Mouse (Mus musculus) heart, adult 9 months (tissue): ENCODE results near the gene Crip1.

Experiments used
- DNase-seq, 2 experiments: peaks; one replicate each; pipeline ENCODE4 v3.0.0; 2022; ENCODE audit warnings: low spot score in 2 of 2

The Crip1 gene

DNA sequence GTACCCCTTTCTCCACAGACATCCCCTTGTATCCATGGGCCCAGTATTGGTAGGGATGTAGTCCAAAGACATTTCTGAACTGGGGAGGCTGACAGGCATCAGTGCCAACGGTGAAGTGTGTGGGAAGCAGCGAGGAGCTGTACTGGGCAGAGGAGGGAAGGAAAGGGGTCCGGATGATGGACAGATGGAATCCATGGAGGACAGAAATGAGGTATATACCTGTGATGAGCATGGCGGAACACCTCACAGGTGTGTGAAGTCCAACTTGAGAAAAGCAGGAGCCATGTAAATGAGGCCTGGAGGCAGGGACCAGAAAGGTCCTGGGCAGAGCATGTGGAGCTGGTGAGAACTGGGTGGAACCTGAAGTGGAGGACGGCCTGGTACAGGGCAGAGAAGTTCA is 525 bp upstream of the Crip1 start:
- DNase-seq: no peak

- DNase-seq: peak; percentile 49 to 50
Measured at GRCm38 (mm10) chr12:113147481-113147880, 1.4 kb downstream of the Crip1 start.

DNA sequence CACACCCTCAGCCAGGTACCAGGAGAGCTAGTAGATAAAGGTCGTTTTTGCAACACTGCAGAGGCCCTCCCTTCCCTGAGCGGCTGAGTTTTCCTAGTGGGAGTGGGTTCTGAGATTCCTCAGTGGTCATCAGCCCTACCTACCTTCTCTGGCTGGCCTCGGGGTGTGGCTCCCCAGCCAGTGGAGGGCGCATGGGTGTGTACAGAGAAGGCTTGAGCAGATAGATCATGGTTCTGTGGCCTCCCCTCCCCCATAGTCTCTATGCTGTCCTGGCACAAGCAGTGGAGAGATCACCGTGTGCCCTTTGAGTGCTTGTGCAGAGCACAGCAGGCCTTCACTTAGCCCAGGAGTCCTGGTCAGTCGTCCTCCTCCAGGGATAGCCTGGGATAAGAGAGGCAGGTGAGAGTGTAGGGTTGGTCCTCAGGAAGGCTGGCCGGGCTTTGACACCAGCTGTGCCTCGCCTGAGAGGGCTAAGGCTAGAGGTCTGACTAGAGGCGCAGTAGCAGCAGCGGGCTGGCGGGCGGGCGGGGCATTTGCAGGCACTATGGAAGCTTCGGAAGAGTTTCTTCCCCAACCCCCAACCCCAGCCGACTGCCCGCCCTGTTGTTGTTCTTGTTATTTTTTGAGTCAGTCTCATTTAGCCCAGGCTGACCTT is 2.4 kb downstream of the Crip1 start:
- peak; percentile 68 to 75 for DNase-seq

DNA sequence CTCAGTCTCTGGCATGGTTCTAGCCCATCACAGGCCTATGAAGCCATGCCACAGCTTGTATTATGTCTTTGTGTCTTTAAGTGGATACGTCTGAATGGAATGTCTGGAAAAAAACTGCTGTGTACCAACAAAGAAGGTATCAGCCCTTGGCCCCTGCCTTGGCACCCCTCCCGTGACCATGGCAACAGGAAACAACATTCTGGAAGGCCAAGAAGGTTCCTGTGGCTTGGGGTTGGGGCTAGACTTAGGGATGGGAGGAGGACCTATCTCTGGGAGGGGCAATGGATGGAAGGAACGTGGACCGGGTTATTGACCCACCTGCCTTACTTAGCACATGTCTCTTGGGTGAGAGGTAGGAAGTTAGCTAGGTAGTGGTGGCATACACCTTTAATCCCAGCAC is 3.2 kb downstream of the Crip1 start:
- DNase-seq: peak; percentile 32 to 44

DNA sequence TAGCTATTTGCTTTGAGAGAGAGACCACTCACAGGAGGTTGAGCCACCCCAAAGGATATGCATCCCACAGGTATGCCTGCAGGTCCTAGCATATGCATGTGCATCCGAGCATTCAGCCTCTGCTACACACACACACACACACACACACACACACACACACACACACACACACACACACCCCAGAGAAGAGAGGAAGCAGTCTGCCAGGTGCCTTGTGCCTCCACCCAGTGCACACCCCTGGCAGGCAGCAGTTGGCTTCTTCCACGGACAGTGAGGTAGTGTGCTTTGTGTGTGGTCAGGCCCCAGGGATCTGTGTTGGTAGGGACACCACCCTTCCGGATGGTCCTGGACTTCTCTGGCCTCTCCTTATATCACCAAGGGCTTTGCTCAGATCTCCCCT is 3.8 kb downstream of the Crip1 start:
- DNase-seq: no peak

DNA sequence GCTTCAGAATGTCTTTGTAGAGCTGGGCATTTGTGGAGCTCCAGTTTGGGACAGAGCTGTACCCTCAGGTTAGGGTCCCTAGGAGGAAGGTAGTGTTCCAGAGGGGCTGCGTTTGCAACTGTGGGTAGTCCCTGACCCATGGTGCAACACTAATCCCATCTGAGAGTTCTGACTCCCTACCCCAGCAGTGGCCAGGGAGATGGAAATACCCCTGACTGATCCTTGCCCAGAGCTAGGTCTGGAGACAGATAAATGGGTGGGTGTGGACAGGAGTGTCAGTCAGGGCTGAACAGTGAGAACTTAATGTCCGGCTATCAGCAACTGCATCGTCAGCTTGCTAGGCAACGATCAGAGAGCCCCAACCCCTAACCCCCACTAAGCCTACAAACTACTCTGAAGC is 4.5 kb downstream of the Crip1 start:
- DNase-seq: no peak

DNA sequence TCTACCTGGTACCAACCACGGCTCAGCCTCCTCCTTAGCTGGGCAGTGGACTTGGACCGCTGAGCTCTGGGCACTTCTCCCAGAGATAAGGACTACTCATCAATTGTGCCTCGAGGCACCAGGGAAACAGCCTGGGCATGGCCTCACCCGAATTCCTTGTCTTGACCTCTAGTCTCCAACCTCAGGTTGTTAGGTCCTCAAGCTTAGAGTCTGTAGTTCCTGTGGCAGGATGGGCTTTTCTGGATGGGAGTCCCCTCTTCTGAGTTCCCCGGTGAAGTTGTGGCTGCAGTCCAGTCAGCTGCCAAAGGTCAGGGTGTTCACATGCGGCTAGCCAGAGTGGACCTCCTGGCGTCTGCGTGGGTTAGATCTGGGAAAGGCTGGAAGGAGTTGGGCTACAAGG is 4.9 kb downstream of the Crip1 start:
- DNase-seq: peak; percentile 41 to 46

DNA sequence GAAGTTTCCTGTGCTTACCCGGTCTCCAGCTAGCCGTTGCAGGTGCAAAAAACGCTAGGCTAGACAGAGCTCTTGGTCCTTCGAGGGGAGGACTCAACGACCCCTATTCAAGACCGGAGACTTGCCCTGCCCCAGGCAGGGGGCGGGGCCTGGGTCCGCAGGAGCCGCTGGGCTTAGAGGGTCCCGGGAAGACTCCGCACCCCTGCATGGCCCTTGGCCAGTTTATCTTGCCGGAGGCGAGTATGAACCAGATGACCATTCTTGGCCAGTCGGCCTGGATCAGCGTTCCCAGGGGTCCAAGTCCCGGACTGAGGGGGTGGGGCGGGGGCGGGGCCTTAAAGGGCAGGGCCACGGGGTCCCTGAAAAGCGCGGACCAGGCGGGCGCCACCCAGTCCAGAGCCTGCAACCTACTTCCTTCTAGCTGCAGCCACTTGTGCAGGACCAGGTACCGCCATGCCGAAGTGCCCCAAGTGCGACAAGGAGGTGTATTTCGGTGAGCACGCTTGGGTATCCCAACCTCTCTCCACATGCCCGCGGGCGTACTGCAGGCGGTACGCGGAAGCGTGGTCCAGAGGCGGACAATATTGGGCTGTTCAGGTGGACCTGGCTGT is 5.7 kb downstream of the Crip1 start:
- DNase-seq: peak; percentile 75 to 82

- peak; percentile 58 to 63 for DNase-seq
Measured at GRCm38 (mm10) chr12:113152272-113152661, 6.2 kb downstream of the Crip1 start.

- no peak for DNase-seq
Measured at GRCm38 (mm10) chr12:113152991-113153525, 6.9 kb downstream of the Crip1 start.

GRCm38 (mm10) chr12:113153971-113154370 is 7.9 kb downstream of the Crip1 start:
- peak; percentile 39 to 55 for DNase-seq

DNA sequence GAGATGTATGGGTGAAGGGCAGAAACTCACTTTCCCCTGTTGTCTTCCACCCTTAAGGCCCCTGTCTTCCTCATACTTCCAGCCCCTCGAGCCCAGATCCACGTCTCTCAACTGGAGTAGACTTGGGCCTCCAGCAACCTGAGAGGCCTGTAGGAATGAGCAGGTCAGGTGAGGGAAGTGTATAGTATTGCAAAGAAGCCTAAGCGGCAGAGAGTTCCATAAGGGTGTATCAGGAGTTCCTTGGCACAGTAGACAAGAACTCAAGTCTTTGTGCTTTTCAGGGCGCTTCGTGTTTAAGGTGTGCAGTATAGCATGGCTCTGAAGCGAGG is 8.6 kb downstream of the Crip1 start:
- DNase-seq: no peak

- DNase-seq: peak; percentile 64 to 70
Measured at GRCm38 (mm10) chr12:113155076-113155771, 9.1 kb downstream of the Crip1 start.

DNA sequence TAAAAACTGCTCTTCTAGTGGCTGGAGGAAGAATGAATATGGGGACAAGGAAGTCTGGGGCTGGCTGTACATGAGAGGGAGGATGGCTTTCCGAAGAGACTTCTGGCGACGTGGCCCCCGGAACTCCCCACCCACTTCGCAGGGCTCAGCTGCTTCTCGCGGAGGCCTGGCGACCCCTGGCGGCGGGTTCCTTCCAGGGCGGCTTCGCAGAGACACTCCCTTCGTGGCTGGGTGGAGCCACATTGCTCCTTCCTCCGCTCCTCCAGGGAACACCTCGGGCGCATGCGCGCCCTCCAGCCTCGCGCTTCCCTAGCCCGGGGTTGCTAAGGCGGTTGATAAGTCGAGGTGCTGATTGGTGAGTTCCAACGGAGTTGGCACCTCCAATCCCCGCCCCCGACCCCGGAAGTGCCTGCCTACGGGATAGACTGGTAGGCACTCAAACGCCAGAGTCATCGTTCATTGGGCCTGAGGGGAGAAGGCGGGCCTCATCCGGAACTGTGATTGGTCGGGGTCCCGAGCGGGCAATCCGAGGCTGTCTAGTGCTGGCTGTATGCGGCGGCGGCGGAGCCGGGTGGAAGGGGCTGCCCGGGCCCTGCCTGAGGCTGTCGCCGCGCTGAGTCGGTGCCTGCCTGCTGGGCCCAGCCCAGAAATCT is 9.9 kb downstream of the Crip1 start, which contains the start of gene Tedc1:
Tedc1 (plus strand) TSS at position 535 of the 653 bp plus-strand sequence.
- peak; percentile 99 for DNase-seq

DNA sequence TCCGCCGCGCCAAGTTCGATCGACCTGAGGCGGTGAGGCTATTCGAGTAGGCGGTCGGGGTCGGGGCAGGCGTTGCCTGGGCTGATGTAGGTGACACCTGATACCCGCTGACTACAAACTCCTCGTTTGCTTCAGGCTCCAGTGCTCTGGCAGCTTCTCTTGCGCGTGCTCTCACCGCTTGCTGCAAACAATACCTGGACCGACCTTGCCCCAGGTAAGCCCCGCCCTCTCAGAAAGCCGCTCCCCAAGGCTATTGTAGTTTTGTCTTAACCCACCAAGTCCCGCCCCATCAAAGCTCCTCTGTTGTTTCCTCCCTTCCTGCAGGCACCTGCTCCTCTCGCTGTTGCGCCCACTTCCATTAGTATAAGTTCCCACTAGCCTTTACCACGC is 10.4 kb downstream of the Crip1 start:
- DNase-seq: no peak

GRCm38 (mm10) chr12:113157002-113157401 is 10.9 kb downstream of the Crip1 start:
- no peak for DNase-seq

- DNase-seq: no peak
Measured at GRCm38 (mm10) chr12:113157521-113157920, 11.4 kb downstream of the Crip1 start.

- no peak for DNase-seq
Measured at GRCm38 (mm10) chr12:113157971-113158370, 11.9 kb downstream of the Crip1 start.

GRCm38 (mm10) chr12:113163561-113164006 is 17.5 kb downstream of the Crip1 start:
- no peak for DNase-seq

GRCm38 (mm10) chr12:113168031-113168536 is 22.0 kb downstream of the Crip1 start:
- DNase-seq: peak in 1 of 2 experiments; percentile 33

DNA sequence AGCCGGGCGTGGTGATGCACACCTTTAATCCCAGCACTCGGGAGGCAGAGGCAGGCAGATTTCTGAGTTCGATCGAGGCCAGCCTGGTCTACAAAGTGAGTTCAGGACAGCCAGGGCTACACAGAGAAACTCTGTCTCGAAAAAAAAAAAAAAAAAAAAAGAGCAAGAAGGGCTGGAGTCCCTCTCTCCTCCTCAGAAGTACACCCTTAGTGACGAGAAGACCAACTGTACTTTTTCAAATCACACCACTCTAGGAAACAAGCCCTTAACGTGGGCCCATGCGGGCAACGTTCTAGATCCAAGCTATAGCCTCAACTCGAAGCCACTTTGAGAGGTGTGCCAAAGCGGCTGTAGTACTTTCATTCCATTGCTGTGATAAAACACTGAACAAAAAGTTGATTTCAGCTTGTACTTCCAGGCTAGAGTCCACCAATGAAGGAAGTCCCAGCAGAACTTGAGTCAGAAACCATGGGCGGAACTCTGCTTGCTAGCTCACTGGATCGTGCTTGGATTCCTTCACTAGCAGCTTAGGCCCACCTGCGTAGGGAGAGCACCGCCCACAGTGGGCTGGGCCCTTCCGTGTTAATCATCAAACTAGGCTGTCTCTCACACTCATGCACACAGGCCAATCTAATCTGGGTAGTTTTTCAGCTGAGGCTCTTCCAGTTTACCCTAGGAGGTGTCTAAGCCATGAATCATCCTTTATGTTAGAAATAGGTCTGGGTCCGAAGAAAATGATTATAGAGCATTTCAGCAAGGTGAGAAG is 31.0 kb downstream of the Crip1 start:
- no peak for DNase-seq
